Mouse (Mus musculus): ENCODE results near the gene Otof.

Gene Otof

DNA sequence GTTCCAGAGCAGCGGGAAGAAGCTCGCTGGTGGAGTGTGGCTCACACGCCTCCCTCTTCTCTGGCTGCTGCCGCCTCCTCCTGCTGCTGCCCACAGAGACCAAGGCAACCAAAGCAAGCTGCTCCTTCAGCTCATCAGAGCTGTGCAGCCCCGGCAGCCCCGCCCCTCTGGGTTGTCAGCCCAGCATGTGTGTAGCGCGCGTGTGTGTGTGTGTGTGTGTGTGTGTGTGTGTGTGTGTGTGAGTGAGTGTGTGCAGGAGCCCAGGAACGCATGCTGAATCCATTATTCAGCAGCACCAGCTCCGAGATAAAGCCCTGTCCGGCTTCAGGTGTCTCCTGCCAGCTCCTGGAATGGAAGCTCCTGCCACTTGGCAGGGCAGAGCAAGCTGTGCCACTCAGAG is at the start of gene Otof:
Gene Otof, minus strand, starts transcription at position 112 of the 400 bp plus-strand sequence.
- CTCF ChIA-PET: no interaction called here

DNA sequence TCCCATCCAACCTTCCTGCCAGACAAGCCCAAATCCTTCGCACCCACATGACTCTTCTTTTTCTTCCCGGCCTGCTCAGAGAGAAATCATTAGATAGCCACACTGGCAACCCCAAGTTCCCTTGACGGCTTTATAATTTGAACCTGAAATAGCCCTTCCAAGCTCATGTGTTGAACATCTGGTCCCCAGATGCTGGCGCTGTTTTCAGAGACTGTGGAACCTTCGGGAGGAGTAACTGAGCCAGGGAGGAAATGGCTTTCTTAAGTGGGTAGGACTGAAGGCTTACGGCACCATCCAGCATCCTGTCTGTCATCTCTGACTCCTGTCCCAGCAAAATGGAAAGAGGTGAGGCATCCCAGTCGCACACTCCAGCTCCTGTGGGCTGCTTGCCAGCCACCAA is 35.6 kb upstream of the Otof start:
- CTCF ChIA-PET: no interaction called here

DNA sequence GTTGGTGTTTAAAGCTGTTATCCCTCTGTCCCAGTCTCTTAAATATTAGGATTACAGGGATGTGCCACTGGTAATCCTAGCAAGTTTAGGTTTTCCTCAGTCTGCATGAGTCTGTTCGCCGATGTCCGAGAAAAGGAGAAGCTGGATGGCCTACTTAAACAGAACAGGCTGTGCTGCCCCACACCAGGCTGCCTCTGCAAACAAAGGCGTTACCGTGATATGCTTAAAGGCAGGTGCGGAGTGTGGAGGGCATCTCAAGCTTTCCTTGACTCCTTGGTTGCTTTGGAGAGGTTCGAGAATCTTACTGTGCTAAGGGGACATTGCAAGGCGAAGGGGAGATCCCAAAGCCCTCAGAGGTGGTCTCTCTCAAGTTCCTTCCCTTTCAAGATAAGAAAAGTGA is 35.1 kb upstream of the Otof start:
- CTCF ChIA-PET: no interaction called here

DNA sequence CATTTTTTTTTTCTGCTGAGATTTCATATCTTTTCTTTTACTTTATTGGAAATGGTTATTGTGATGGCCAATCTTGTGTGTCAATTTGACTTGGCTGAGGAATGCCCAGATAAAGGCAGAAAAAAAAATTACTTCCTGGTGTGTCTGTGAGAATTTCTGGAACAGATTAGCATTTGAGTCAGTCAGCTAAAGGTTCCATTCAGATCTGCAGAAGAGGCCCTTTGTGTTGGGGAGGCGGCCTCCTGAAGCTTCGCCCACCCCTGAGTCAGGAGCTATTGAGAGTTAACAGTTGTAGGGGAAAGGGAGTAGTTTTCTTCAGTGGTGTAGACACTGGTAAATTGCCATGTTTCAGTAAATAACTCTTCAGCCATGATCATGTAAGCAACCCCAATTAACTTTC is 33.6 kb upstream of the Otof start:
- CTCF ChIA-PET: interaction anchor here (0.7 kb wide), 1 partner anchor 25 kb away, joined by 3 read pairs; no protein-coding TSS in a partner anchor

DNA sequence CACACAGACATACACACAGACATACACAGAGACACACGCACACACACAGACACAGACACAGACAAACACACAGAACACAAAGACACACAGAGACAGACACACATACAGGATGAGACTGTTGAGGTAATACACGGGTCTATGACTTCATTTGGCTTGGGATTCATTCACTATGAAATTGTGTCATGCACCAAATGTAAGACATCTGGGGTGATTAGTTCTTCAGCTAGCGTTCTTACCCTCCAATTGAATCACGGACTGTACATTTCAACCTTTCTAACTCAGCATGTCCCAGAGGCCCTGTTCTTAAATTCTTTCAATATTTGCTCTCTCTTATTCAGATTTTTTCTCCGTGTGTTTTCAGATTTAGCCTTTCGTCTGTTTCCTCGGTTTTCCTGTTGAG is 32.9 kb upstream of the Otof start:
- CTCF ChIA-PET: no interaction called here

DNA sequence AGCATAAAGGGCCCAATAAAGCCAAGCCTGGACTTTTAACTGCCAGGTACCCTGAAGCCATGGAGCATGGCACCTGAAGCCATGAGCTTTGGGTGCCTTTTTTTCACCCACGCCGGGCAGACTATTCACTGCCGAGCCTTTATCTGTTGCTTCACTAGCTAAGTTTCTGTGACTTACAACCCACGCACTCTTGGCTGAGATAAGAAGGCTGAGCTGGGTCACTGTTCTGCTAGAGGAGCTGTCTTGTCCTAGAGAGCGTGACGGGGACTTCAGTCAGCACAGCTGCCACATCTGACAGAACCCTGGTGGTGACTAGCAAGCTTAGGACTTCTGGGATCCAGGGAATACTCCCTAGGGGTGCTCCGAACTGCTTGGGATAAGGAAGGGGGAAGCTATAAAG is 32.0 kb upstream of the Otof start:
- CTCF ChIA-PET: no interaction called here

DNA sequence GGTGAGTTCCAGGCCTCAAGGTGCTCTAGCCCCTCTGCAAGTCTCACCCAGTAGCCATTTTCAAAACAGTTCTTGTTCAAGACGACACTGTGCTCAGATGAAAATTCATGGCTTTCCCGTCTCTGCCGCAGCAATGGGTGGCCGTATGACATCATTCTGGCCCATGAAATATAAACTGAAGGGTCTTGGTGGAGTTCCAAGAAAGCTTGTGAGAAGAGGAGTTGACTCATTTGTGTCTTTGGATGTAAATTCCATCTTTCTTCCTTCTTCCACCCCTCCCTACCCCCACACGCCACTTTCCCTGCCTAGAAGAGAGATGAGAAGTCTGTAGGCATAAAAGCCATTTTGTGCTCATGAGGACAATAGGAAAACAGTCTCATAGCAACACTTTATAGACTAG is 29.1 kb upstream of the Otof start:
- CTCF ChIA-PET: no interaction called here

DNA sequence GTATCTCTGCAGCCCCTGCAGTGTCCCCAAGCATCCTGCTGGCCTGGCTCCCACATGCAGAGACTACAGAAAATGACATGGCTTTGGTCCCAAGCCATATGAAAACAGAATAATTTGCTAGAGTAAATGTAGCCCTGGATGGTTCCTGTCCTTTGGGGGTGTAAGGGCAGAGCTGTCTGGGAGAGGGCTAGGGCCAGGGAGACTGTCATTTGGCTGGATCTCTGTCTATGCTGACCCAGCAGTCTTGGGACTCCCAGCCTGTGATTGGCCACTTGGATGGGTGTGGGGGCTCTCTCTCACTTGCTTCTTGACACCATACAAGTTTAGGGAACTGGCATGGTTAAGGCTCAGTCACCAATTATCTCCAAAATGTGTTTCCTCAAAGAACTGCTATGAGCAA is 28.5 kb upstream of the Otof start:
- CTCF ChIA-PET: no interaction called here

DNA sequence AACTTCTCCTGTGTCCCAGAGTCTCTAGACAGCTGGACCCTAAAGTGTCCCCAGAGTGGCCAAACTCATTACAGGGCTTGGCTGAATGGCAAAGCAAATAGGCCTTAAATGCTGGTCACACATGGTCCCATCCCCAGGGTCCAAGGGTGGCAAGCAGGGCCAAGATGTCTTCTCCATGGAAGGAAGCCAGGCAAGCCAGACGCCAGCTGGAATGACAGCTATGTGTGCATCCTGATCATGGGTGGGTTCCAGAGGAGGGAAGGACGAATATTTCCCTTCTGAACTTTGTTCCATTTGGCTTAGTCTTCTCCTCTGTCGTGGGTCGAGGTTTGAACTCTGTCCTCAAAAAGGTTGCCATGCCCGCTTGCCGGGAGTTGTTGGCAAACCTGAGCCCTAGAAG is 23.4 kb upstream of the Otof start:
- CTCF ChIA-PET: no interaction called here

DNA sequence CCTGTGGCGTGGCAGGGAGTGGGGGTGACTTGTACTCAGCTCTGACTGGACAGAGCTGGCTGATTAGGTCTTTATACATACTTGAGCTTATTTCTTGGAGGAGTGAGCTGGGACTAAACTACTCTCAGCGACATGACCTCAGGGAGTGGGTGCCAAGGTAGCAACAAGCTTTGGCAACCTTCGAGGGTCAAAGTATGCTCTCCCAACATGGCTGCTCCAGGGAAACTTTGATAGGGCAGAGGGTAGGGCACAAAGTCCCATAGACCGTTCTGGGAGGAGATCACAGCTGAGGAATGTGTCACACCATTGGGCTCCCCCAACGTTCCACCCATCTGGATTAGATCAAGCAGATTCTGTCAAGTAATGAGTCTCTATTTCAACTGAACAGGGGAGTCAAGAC is 22.9 kb upstream of the Otof start:
- CTCF ChIA-PET: no interaction called here

DNA sequence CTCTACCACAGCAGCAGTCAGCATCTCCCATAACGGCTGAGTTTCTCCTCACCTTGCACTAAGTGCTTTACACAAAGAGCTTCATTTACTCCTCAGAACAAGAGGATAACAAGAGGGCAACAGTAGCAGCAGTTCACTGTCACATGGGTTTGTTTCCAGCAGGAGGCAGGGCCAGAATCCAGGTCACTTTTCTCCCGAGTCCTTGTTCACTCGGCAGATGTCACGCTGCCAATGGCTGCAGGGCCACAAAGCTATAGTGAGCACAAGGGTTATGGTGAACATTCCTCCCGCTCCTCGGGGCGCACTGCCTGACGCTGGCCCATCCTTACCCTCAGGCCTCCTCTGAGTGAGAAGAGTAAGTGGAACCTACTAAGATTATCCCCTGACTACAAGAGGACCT is 21.8 kb upstream of the Otof start:
- CTCF ChIA-PET: no interaction called here

DNA sequence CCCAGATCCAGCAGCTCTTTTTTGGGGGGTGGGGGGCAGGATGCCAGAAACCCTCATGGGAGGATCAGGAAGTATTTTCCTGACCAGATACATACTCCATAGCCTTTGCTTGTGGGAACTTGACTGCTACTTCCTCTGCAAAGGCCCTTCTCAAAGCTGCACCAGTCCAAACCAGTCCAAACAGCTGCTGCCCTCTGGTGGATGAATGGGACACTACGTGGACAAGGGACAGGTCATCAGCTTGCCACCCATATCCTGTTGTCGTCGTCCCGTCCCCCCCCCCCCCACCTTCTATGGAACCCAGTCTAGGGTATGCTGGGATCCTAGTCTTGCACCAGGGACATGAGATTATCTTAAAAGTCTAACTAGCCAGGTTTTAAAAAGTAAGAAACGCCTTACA is 20.6 kb upstream of the Otof start:
- CTCF ChIA-PET: no interaction called here

DNA sequence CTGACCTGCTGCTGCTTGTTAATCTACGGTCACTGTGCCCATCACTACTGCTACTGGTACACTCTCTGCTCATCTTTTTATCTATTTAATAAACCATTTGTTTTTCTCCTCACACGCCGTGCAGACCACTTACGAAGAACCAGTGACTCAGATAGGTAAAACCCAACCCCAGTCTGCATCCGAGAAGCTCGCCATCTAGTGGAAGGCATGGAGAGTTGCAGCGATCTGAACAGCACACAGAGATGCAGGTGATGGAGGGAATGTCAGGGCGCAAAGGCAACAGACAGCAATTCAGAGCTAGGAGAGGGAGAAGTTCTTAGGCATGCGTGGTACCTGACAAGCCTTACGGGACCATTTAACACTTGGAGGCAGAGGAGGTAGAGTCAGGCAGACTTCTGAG is 14.8 kb upstream of the Otof start:
- CTCF ChIA-PET: interaction anchor here (0.7 kb wide), 1 partner anchor 1908 kb away, joined by 5 read pairs; no protein-coding TSS in a partner anchor

DNA sequence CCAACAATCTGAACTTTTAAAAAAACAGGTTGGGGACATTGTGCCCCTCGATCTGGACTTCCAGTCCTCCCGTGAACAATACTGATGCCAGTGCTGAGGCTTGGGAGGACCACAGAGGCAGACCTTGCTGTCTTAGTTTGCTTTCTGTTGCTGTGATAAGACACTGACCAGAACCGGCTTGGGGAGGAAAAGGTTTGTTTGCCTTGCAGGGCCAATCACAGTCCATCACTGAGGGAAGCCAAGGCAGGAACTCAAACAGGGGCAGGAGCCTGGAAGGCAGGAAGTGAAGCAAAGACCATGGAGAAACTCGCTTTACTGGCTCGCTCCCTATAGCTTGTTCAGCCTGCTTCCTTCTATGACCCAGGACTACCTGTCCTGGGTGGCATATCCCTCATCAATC is 10.4 kb upstream of the Otof start:
- CTCF ChIA-PET: no interaction called here

DNA sequence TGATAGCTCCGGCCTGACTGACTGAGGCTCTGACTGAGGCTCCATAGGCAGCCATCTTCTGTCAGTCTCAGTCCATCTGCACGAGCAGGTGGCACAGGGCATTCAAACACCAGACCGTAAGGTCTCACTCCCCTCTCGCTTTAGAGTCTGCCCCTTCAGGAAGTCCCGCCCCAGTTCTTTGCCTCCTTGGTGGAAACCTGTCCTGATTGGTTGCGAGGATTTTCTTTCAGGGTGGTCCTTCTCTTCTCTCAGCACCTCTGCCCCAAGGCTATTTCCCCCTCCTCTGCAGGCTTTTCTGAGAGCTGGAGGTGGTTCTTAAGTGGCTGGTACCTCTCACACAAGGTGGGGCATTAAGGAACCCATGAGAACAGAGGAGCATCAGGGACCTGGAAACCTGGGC is 8.7 kb upstream of the Otof start:
- CTCF ChIA-PET: interaction anchor here (0.6 kb wide), 1 partner anchor 25 kb away, joined by 3 read pairs; no protein-coding TSS in a partner anchor

DNA sequence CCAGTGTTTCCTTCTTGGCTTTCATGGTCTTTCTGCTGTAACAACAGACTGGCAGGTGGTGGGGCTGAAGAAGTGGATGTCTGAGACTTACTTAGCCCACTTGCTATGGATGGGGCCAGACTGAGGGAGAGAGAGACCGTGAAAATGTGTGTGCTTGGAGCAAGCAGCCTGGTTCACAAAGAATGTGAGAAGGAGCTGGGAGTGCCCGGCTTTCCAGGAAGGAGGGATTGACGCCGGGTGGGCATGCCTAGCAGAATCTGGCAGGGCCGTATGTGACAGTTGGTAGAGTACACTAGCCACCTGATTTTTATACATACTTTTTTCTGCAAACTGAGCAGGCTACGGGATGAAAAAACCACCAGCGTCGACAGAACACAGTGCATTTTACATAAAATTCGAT is 4.6 kb upstream of the Otof start:
- CTCF ChIA-PET: no interaction called here

DNA sequence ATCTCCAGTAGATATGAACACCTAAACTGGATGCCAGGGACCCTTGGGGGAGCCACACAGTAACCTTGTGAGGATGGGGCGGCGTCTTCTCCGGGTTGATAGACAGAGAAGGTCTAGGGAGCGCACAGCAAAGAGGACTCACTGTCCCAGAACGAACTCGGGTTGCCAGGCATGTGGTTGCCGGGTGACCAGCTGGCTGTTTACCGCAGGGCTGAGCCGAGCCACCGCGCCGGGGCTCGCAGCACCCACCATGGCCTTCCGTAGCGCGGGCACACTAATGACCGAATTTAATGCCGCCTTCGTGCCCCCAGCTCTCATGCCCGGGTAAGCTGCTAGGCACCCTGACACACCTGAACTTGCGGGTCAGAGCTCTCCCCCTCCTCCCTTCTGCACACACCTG is 4.1 kb upstream of the Otof start, which contains the start of gene 1700001C02Rik:
Gene 1700001C02Rik, plus strand, starts transcription at position 187 of the 400 bp plus-strand sequence.
- CTCF ChIA-PET: no interaction called here

DNA sequence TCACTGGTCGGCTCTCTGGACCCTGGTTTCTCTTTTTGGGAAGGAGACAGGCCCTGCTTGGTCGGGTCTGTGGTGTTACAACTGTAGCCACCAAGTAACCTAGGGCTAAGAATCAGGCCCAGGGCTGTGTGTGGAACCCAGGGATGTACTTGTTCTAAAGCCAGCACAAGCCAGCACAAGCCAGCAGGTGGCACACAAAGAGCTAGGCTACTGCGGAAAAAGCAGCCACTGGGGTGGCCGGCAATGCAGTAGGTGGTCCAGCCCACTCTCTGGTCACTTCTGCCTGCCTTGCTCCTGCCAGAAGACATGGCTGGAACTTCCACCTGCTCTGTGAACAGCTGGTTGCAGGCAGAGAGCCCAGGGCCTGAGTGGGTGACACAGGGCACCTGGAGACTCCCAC is 1.6 kb downstream of the Otof start:
- CTCF ChIA-PET: interaction anchor here (0.7 kb wide), 1 partner anchor 156 kb away, joined by 3 read pairs; no protein-coding TSS in a partner anchor

DNA sequence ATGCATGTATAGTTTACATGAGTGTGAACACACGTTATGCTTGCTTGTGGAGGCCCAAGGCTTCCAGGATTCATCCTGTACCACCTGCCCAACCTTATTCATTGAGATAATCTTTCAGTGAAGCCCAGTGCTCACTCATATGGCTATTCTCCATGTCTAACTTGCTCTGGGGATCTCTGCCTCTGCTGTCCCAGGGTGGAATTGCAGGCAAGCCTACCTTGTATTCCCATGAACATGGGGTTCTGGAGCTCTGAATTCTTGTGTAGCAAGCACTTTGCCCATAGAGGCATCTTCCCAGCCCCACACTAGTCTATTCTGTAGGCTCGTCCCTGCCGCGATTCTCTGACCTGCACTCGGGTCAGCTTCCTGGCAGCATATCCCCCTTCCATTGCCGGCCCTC is 5.7 kb downstream of the Otof start:
- CTCF ChIA-PET: no interaction called here

DNA sequence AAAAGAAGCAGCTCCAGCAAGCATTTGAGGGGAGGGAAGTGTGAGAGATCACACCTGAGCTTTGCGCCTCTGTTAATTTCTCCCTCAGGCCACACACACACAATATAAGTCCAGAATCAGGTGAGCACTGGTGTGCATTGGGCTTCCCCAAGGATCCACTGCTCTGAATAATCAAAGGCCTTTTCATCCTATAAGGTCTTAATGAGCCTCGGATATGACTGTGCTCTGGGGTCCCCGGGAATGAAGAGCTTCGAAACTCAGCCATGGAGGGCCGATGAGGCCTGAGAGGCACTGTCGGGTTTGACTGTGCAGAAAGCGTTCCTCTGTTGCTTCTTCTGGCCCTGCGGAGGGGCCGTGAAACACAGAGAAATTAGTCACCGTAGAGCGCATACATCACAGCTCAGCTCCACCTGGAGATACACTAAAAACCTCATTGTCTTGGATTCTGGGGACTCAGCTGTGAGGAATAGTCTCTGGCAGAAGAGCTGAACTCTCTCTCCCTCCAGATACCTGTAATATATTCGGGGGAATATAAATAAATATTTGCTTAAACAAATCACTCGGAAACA is 17.3 kb downstream of the Otof start:
- CTCF ChIA-PET: no interaction called here

DNA sequence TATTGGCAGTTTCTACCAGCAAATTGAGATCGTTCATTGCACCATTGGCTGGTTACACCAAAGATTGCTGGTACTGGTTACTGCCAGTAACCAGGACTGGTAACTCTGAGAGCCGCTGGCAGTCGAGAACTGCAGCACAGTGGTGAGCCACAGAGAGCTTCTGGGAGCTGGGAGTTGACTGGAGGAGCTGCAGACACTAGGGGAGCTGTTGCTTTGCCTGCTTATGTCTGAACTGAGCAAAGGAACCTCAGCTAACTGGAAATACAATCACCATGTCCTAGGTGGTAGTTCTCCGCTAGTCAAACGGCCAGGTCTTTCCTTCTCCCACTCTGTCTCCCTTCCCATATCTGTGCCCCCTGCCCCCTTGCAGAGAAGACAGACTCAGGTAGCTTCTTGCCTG is 19.5 kb downstream of the Otof start:
- CTCF ChIA-PET: interaction anchor here (1.2 kb wide), 1 partner anchor 18 kb away, joined by 3 read pairs; no protein-coding TSS in a partner anchor

DNA sequence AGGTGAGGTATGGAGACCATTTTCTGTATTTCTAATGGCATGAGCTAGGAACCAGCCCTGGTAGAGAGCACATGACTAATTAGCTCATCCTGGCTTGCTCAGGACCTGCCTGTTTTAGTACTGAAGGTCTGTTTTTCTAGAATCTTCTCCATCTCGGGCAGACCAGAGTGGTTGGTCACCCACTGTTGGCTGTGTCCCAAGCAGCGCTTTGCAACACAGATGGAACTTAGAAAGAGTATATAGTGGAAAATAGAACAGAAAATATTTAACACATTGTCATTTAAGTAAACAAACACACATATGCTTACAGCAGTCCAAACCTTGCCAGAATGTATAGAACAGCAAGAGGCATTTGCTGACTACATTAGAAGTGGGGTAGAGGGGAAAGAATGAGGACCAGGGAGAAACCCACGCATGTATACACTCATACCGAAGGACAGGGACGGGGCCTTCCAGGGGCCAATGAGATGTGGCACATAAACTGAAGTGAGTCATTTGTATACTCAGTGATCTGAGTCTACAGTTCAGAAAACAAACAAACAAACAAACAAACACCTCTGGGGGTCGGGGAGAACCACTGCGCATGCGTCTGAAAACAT is 21.3 kb downstream of the Otof start:
- CTCF ChIA-PET: no interaction called here

DNA sequence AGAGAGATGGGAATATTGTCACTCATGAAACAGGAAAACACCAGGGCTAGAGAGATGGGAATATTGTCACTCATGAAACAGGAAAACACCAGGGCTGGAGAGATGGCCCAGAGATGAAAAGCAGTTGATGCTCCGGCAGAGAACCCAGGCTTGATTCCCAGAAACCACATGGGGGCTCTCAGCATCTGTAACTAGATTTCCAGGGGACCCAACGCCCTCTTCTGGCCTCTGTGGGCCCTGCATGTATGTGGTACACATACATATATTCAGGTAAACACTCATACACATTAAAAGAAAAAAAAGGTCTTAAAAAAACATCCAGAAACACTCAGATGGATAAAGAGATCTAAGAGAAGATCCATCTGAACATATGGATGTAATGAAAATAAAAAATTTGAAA is 22.8 kb downstream of the Otof start:
- CTCF ChIA-PET: no interaction called here

DNA sequence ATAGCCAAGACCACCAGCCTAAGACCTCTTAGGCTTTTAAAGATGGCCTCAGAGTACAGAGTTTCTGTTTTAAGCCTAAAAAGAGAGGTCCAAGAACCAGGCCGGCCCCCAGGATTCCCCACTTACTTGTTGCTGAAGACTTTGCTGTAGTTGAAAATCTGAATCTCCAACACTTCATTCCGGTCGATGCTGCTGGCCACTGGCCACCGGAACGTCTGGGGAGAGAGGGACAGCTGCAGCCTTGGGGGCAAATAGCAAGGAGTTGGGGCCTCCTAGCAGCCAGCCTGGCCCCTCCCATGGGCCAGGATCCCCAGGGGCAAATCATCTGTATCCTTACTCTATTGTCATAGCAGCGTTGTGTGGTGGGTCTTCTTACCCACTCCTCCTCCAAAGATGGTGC is 34.3 kb downstream of the Otof start:
- CTCF ChIA-PET: no interaction called here
